Mouse (Mus musculus) ES-CJ7 (cell line): Measurements from ENCODE around the gene Tardbp.
A peak's percentile ranks its signal among the peaks of the same experiment; 100 is the strongest.

Experiments
- DNase-seq: peaks from one replicate; pipeline ENCODE4 v3.0.0; 2011; ENCODE audit warnings: low read depth, low spot score

Tardbp gene

DNA sequence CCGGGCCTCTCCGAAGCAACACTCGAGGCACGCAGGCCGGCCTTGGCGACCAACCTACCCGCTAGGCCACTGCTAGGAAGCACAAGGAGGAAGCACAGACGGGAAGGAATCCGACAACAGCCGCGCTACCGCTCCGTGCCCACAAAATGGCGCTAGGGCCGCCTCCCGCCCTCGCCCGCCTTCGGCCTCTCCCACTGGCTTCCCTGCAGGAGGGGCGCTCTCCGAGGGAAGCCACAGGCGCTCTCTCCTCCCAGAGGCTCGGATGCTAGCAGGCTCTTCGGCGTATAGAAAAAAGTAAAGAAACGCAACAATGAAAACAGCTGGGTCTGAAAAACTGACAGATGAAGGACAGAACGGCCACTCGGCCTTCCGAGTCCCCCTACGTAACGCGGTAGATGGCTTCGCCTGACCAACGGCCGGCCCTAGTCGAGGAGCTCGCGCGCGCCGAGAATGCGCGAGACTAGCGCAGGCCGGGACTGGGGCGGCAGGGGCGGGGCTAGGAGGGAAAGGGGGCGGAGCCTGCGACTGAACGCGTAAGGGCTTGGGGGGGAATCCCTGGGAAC is at the start of gene Tardbp:
Gene Tardbp, minus strand, starts transcription at position 397 of the 563 bp plus-strand sequence.
- DNase-seq = peak; percentile 96

DNA sequence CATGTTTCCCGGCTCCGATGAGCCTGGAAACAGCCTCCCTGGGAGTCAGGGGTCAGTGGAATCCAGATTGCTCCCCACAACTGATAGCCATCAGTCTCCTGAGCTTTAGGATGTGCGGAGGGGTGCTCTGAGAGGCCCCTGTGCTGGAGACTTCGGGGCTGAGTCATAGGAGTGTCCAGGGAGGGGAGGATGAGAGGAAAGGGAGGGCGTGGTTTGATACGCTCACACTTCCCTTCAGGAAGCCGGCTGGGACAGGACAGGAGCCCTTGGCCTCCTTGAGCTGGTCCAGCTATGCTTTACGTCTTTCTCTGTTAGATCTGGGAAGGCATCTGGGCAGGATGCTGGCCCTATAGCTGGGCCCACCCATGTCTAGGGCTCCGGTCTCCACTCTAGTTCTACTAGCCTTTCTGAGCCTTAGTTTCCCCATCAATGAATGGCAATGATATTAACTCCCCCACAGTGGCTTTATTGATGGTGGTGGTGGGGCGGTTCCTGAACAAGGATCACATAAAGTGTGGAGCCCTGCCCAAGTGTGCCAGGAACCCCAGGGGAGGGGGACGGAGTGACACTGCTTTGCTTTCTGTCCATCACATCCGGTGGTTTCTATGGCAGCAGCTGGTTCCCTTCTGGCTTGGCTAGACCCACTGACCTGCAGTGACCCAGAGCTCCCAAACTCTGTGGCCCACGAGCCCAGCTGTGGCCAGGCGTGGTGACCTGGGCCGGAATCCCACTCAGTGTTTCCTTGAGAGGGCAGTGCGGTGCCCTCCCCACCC is 49.6 kb upstream of the Tardbp start:
- DNase-seq = no peak

- DNase-seq = no peak
These were observed 48.2 kb upstream of the Tardbp start for GRCm38 (mm10) chr4:148675043-148675442.

GRCm38 (mm10) chr4:148671230-148671947 is 44.6 kb upstream of the Tardbp start:
- DNase-seq = no peak

DNA sequence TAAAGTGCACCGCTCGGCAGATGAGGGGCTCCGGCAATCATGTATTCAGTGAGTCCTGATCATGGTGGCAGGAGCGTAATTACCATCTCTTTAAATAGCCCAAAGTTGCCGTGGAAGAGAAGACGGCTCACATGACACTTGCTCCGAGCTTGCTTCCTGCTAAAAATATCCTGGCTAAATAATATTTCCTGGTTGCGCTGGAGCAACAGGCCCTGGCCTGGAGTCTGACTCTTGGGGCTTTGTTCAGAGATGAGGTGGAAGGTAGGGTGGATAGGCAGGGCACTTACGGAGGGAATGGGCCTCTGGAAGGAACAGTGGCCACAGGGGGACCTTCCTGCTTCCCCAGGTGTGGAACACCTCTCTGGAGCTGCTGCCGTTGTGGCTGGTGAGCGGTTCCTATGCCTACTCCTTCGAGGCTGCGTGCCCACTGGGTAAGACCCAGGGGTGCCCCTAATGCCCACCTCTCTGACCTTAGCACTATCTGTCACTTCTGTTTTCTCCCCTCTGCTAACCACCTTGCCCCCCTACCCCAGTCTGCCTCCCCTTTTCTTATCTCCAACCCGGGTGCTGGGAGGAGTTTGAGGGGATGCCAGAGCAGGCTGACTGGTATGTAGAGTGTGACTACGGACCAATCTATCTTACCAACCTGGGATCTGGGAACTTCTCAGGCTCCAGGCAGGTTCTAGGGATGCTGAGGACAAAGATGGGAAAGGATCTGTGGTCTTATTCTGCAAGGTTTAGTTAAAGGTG is 40.4 kb upstream of the Tardbp start:
- no peak for DNase-seq

- DNase-seq = no peak
These were observed 37.2 kb upstream of the Tardbp start for GRCm38 (mm10) chr4:148664021-148664420.

DNA sequence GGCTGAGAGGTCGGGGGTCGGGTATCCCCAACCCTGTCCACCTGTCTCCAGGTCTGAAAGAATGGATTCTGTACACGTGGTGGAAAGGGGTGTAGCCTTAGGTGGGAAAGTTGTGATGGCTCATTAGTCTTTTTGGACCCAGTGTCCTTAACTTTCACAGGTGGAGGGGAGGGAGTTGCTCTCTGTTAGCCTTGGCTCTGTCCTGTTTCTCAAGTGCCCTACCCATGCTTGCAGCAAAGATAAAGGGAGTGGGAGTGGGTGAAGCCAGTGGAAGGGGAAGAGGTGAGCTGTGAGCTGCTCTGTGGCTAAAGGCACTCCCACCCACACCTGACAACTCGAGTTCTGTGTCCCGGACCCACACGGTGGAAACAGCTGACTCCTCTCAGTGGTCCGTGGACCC is 36.5 kb upstream of the Tardbp start:
- no peak for DNase-seq

DNA sequence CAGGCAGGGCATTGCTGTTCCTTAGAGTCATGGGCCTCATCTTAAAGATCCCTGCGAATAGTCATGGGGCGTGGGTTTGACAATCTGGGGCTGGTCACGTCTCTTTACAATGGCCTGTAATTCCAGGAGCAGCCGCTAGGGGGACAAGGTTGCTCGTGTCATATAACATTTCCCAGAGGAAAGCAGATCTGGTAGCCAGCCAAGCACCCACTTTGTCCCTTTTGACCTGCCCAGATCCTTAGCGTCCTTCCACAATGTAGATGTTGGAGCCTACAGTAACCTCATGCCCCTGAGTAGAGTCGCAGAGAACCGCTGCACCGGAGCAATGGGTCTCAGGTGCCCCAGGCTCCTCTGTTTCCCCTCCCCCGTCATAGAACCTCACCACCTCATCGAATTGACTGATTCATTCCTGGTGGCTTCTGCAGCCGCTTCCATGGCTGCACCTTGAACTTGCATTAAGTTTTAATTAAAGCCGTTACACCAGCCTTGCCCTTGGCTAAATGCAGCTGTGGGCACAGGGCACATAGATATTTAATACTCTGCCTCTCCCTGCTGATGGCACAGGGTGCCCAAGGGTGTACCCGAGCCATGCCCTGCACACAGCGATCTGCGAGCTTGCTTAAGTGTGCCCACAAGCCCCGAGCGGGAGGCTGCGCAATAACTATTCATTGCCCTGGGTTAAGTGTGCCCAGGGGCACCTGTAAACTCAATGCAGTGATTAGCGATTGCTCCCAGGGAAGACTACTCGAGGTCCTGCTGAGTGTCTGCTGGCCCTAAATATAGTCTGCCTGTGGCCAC is 35.5 kb upstream of the Tardbp start:
- peak; percentile 61 for DNase-seq

DNA sequence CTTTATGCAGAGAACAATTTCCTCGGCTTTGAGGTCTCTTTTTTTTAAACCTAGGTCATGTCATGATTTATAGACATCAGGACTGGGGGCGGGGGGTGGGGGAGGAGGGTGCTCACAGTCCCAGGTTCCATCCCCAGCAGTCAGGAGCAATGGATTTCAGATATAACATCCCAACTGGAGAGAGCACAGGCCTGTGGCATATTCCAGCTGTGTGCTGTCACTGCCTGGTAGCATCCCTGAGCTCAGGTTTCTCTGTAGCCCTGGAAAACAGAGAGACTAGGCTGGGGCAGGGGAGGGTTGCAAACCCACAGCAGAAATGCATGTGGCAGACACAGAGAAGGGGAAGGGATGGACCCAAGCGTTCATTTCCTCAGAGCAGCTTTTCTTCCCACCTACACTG is 33.4 kb upstream of the Tardbp start:
- no peak for DNase-seq

DNA sequence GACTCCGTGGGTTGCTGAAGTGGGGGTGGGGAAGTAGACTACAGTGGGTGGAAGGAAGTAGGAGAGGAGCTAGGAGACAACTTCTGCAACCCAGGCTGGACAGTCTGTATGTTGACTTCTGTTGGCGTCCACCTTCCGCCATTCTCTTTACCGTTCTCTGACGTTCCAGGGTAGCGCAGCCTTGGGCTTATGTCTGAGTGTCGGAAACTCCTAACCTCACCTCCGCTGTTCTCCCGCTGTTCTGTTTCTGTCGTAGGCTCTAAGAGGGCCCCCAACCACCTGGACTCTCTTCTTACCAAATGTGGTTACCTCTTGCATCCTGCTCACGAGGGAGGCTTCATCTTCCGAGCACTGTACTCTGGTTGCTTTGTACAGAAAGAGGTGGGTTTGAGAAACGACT is 31.0 kb upstream of the Tardbp start:
- DNase-seq = no peak

DNA sequence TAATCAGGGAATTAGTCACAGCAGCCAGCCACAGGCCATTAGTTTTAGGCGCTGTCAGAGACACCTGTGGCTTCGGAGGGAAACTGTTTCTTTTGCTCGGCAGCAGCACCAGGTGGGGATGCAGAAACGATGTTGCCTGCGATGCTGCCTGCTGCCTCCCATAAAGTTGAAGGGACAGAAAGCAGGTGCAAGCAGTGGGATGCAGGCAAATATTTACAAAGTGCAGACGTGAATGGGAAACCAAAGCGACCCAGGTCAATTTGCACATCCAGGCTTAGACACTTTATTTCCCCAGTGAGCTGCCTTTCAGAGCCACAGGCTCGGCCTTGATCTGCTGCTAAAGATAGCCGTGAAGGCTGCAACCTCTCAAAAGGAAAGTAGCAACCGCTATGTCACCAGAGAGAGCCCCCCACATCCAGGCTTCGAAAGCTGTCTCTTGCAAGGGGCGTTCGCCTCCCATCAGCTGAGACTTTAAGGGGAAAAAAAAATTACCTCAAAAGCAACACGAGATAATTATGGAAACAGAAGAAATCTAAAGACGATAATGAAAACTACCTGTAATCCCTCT is 30.0 kb upstream of the Tardbp start:
- no peak for DNase-seq

- DNase-seq = peak; percentile 93
These were observed 28.0 kb upstream of the Tardbp start for GRCm38 (mm10) chr4:148654701-148655398.

GRCm38 (mm10) chr4:148651045-148651444 is 24.2 kb upstream of the Tardbp start:
- DNase-seq = peak; percentile 55

- peak; percentile 49 for DNase-seq
These were observed 22.5 kb upstream of the Tardbp start for GRCm38 (mm10) chr4:148649309-148649708.

- no peak for DNase-seq
These were observed 19.8 kb upstream of the Tardbp start for GRCm38 (mm10) chr4:148646616-148647015.

DNA sequence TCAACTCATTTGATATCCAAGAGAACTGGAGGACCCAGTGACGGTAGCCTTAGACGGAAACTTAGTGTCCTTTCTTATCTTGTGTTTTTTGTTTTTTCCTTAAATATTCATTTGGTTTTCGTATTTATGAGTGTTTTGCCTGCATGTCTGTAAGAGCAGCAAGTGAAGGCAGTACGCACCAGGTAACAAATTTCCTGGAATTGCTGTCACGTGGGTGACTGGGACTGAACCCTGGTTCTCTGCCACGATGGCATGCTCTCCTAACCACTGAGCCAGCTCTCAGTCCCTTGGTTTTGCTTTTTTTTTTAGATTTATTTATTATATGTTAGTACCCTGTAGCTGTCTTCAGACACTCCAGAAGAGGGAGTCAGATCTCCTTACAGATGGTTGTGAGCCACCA is 18.1 kb upstream of the Tardbp start:
- no peak for DNase-seq

DNA sequence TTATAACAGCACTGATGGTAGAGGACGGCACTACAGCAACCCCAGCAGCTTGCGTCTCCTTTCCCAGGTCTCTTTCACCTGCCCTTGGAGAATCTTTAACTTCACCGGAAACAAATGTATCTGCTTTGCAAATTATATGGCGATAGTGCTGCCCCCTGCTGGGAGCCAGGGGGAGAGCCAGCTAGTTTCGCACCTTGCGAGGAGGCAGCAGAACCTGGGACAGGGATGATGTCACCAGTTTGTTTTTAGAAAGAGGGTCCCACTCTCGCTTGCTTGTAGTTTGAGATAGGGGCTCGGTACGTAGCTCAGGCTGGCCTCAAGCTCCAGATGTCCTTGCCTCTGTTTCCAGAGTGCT is 17.3 kb upstream of the Tardbp start:
- peak; percentile 88 for DNase-seq

DNA sequence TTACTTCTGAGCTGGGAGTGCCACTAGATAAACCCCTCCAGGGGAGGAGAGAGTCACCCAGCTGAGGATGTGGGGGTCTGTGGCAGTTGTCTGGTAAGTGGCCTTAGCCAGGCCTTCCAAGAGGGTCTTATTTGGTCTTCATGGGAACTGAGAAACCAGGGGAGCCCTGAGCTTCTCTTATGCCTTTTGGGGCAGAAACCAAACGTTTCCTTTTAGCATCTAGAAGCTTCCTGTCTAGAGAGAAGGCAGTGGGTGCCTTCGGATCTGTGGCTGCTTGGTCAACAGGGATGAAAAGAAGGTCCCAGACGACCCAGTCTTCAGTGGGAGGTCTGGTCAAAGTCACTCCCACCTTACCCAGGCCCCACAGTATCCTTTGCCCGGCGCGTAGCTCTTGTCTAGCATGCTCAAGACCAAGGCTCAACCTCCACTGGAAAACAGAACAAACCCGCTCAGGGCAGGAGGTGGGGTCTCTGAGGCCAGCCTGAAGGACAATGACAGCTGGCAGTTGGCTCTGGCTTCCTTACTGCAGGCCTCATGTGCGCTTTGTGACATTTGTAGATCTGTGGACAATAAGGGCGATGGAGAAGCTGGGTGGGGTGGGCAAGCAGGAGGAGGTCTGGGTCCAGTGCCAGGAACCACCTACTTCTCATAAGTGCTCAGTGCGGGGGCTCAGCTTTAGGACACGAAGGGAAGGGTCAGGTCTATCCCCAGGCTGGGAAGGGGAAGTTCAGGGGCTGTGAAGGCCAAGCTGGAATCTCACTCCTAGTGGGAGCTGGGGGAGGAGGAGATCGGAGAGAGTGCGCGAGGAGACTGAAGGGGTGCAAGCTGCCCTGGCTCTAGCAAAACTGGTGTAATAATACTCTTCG is 16.7 kb upstream of the Tardbp start, which contains the start of gene Gm572:
Gene Gm572, plus strand, starts transcription at position 27 of the 866 bp plus-strand sequence.
- no peak for DNase-seq

GRCm38 (mm10) chr4:148641121-148641520 is 14.3 kb upstream of the Tardbp start:
- DNase-seq = no peak
